Mouse (Mus musculus): ENCODE measurements at regions not wholly inside any gene's neighbourhood (a gene's known extent, or its start where the extent isn't known, plus 50 kb on each side); places are given as distances from the start of the nearest gene placed in this dataset.

DNA sequence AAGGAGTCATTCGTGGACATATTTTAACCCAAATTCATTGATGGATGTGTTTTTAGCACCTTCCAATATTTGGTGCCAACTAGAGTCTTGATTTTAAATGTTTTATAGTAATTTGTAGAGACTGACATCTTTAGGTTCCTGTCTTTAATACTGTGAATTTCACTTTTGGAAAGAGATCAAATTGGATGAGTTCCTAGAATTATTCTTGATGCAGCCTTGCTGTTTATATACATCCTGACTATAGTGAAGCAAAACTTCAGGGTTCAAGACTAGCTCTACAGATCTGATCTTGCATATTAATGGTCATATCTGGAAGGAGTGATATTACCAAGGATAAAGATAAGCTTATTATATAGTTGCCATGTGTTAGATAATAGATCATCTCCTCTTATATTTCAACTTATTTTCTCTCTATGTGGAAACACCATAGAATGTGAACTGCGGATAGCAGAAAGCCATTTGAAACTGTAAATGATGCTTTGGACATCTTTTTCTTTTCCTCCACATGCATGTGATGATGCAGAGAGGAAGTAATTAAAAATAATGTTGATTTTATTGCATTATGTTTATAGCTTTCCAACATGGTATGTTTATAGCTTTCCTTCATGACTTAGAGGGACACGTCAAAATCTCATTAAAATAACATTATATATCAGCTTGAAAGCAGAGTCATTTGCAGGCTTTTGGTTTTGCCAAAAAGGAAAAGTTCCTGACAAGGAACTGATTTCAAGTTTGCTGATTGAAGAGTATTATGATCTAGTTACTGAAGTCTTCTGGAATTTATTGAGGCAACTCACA is 78.3 kb upstream of the Kcnj16 start:
- Histone ChIP-seq H3K4me2 (ENCODE audit: low read depth) (no peak overlapping the region), H3K4me1 (ENCODE audit: insufficient read depth) (no peaks in the 10 kb centered on the region), H3K9me3 (ENCODE audit: low read length) (no peaks in the 10 kb centered on the region), H3K36me3 (ENCODE audit: insufficient read depth) (no peaks in the 10 kb centered on the region), H3K4me3 (ENCODE audit: low read depth, low read length) (no peak overlapping the region), H3K9ac (no peak overlapping the region), H3K27ac (ENCODE audit: low read depth, low read length) (no peak overlapping the region), H3K27me3 (ENCODE audit: insufficient read depth, low read length) (no peaks in the 10 kb centered on the region)
- DNase-seq, result no peak
- ATAC-seq, result no peak
- no peak for TF ChIP-seq CTCF (IDR thresholded peaks at IDR 0.05; ENCODE audit: low read depth)
- WGBS, result 77% methylated on average over 3 of the region's 3 CpGs

DNA sequence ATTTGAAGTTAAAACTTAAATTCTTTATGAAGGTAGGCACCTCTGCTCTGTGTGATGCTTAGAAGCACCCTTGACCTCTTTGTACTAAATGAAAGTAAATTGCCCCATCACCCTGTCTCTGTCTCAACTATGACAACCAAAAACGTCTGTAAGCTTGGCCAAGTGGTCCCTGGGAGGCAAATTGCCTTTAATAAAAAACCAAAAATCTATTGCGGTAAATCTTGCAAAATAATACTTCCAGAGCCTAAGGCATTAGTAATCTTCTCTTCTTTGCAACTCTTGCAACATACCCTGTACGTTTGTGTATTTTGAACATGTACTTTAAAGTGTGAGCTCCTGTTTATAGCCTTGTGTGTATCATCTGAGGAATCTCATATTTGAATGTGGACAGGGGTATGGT is 77.4 kb upstream of the Kcnj16 start:
- Histone ChIP-seq H3K4me3 (ENCODE audit: low read depth, low read length) (no peak overlapping the region), H3K9ac (no peak overlapping the region), H3K9me3 (ENCODE audit: low read length) (no peaks in the 10 kb centered on the region), H3K27me3 (ENCODE audit: insufficient read depth, low read length) (no peaks in the 10 kb centered on the region), H3K4me2 (ENCODE audit: low read depth) (no peak overlapping the region), H3K27ac (ENCODE audit: low read depth, low read length) (no peak overlapping the region), H3K4me1 (ENCODE audit: insufficient read depth) (no peaks in the 10 kb centered on the region), H3K36me3 (ENCODE audit: insufficient read depth) (no peaks in the 10 kb centered on the region)
- ATAC-seq (no peak), DNase-seq (no peak)
- TF ChIP-seq CTCF (IDR thresholded peaks at IDR 0.05; ENCODE audit: low read depth), result no peak
- 79% methylated on average over 3 of the region's 3 CpGs for WGBS

DNA sequence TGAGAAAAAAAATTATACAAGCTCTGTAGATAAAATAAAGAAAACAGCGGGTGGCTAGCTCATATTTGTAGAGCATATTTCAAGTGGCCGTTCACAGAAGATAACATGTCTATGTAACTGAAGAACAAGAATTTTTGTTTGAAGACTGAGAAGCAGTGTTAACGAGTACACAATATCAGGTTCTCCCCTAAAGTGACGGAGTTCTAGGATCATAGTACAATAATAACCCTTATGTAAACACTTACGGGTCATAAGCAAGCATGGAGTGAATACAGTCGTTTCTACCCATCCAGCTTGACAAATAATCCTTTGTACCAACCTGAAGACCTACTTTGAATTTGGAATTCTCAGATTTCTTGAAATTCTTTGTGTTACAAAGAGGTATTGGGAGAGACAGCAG is 64.9 kb upstream of the Kcnj16 start:
- H3K4me2 ChIP-seq (ENCODE audit: low read depth), result no peak overlapping the region
- no peaks in the 10 kb centered on the region for H3K9me3 ChIP-seq (ENCODE audit: low read length)
- no peak overlapping the region for H3K27ac ChIP-seq (ENCODE audit: low read depth, low read length)
- H3K4me3 ChIP-seq (ENCODE audit: low read depth, low read length), result no peak overlapping the region
- DNase-seq (no peak), ATAC-seq (no peak)
- TF ChIP-seq CTCF (IDR thresholded peaks at IDR 0.05; ENCODE audit: low read depth), result no peak
- H3K9ac ChIP-seq, result no peak overlapping the region
- WGBS, result 85% methylated on average over 6 of the region's 6 CpGs
- H3K4me1 ChIP-seq (ENCODE audit: insufficient read depth), result no peaks in the 10 kb centered on the region
- no peaks in the 10 kb centered on the region for H3K27me3 ChIP-seq (ENCODE audit: insufficient read depth, low read length)
- no peaks in the 10 kb centered on the region for H3K36me3 ChIP-seq (ENCODE audit: insufficient read depth)
